Comparison of ENCODE assay signal across 8 mouse cellular contexts in the genomic region with DNA sequence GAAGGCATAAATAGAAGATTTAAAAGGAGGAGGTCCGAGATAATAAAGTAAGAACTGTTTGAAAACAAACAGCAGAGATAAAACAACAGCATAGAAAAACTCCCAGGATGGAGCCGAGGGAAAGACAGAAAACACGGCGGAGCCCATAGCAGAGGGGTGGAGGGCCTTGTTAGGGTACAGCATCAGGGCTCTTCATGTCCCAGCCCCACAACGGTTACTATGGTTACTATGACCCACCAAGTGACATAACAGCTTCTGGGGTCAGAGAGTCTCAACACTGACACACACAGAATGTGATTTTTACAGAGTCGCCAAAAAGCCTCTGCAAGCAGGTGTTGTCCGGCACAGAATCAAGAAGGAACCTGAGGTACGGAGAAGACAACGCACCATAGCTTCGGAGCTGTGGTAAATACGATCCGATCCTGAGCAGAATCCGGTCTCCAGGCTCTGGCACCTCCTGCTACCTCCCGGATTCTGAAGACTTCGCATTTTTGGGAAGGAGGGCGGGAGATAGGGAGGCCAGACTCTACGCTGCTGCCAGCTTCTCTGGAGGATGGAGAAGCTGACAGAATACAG. TPM values are rescaled to one million over a fixed set of nuclear protein-coding genes. Genes with fewer than 3 reads are reported as not detected.
DNase-seq lines count a peak whose midpoint lies in the region; ATAC-seq and TF ChIP-seq lines count a peak whose summit lies in the region.

No protein-coding gene starts in this region.

- TF ChIP-seq CTCF in layer of hippocampus, adult 2 months (conservative IDR thresholded peaks at IDR 0.05): no peak
- no peak for TF ChIP-seq CTCF in bone marrow, adult 2 months (IDR thresholded peaks at IDR 0.05; ENCODE audit: control insufficient read depth, insufficient read depth, low read length)
- TF ChIP-seq CTCF in stomach, postnatal 0 days (IDR thresholded peaks at IDR 0.05; ENCODE audit: low read depth): no peak

- no peaks in the 10 kb centered on the region for H3K4me1 ChIP-seq in bone marrow, adult 2 months (ENCODE audit: control insufficient read depth, insufficient read depth, low read length)
- no peaks in the 10 kb centered on the region for H3K4me1 ChIP-seq in embryonic facial prominence, embryonic 14.5 days (ENCODE audit: control insufficient read depth, insufficient read depth, low read length)
- H3K4me1 ChIP-seq in midbrain, embryonic 12.5 days: peaks cover 8% of the 10 kb centered on the region; the same call in 1 of the 2 replicates
- no peaks in the 10 kb centered on the region for H3K4me1 ChIP-seq in stomach, postnatal 0 days (replicated peaks; ENCODE audit: control insufficient read depth, insufficient read depth)

- H3K4me3 ChIP-seq in layer of hippocampus, adult 2 months: peak overlapping the region; percentile 47
- peak overlapping the region; percentile 33 for H3K4me3 ChIP-seq in bone marrow, adult 2 months (replicated peaks; ENCODE audit: control insufficient read depth, low read depth, low read length)
- H3K4me3 ChIP-seq in embryonic facial prominence, embryonic 14.5 days (ENCODE audit: low read depth, low read length): peak overlapping the region; percentile 42
- peak overlapping the region; percentile 41 for H3K4me3 ChIP-seq in midbrain, embryonic 12.5 days
- peak overlapping the region; percentile 39 for H3K4me3 ChIP-seq in stomach, postnatal 0 days (ENCODE audit: low read depth, low read length)

- 0 out of 2 replicates have a peak, but pooled peaks cover 3% of the 10 kb centered on the region for H3K9me3 ChIP-seq in embryonic facial prominence, embryonic 14.5 days (ENCODE audit: control insufficient read depth, low read length)
- peaks cover 4% of the 10 kb centered on the region; the same call in 1 of the 2 replicates for H3K9me3 ChIP-seq in midbrain, embryonic 12.5 days
- no peaks in the 10 kb centered on the region for H3K9me3 ChIP-seq in stomach, postnatal 0 days (ENCODE audit: control insufficient read depth, low read length)

- intact Hi-C loops in heart, postnatal 25 days (cut with DNase I): no loop called here
- intact Hi-C loops in left cerebral cortex, postnatal 25 days (cut with DNase I): no loop called here

- TF ChIP-seq POLR2A in bone marrow, adult 2 months (IDR thresholded peaks at IDR 0.05; ENCODE audit: borderline replicate concordance, control insufficient read depth, low read depth, low read length): no peak

- WGBS in bone marrow, adult 2 months: 3% methylated on average over 17 of the region's 17 CpGs
- WGBS in embryonic facial prominence, embryonic 14.5 days: 2% methylated on average over 17 of the region's 17 CpGs
- 1% methylated on average over 17 of the region's 17 CpGs for WGBS in midbrain, embryonic 12.5 days
- WGBS in stomach, postnatal 0 days: 2% methylated on average over 17 of the region's 17 CpGs

- ATAC-seq in embryonic facial prominence, embryonic 14.5 days (ENCODE audit: low read depth): peak; percentile 95
- ATAC-seq in midbrain, embryonic 12.5 days (ENCODE audit: low FRiP score, low read depth): peak; percentile 91
- peak; percentile 89 for ATAC-seq in stomach, postnatal 0 days (ENCODE audit: low FRiP score, low TSS enrichment)

- no peak for TF ChIP-seq EP300 in stomach, postnatal 0 days (optimal IDR thresholded peaks at IDR 0.05)

- no peak for DNase-seq in layer of hippocampus, adult 2 months (ENCODE audit: low spot score in 2 of 2)
- no peak for DNase-seq in layer of hippocampus, adult 9-11 months
- peak; percentile 92 for DNase-seq in embryonic facial prominence, embryonic 14.5 days (ENCODE audit: low spot score)
- DNase-seq in heart, postnatal 25 days (ENCODE audit: low spot score): peak; percentile 10
- peak; percentile 26 to 50 for DNase-seq in left cerebral cortex, postnatal 25 days (ENCODE audit: low spot score in 2 of 2)
- peak; percentile 69 for DNase-seq in stomach, postnatal 0 days (ENCODE audit: low spot score)

- no peaks in the 10 kb centered on the region for H3K36me3 ChIP-seq in embryonic facial prominence, embryonic 14.5 days (ENCODE audit: control insufficient read depth, insufficient read depth, low read length)
- H3K36me3 ChIP-seq in midbrain, embryonic 12.5 days: no peaks in the 10 kb centered on the region
- H3K36me3 ChIP-seq in stomach, postnatal 0 days (ENCODE audit: control insufficient read depth, insufficient read depth, low read length): no peaks in the 10 kb centered on the region

- no peak overlapping the region; the same call in 1 of the 2 replicates for H3K27ac ChIP-seq in layer of hippocampus, adult 2 months
- H3K27ac ChIP-seq in bone marrow, adult 2 months (ENCODE audit: control insufficient read depth, insufficient read depth, low read depth, low read length, poor library complexity): no peak overlapping the region
- H3K27ac ChIP-seq in embryonic facial prominence, embryonic 14.5 days (replicated peaks; ENCODE audit: low read depth, low read length): 0 out of 2 replicates have a peak overlapping the region, but pooled peaks have one; percentile 25
- H3K27ac ChIP-seq in midbrain, embryonic 12.5 days (replicated peaks): no peak overlapping the region
- peak overlapping the region; percentile 35; the same call in 1 of the 2 replicates for H3K27ac ChIP-seq in stomach, postnatal 0 days (replicated peaks)

- H3K27me3 ChIP-seq in embryonic facial prominence, embryonic 14.5 days (replicated peaks; ENCODE audit: control insufficient read depth, insufficient read depth, low read length): no peaks in the 10 kb centered on the region
- no peaks in the 10 kb centered on the region for H3K27me3 ChIP-seq in midbrain, embryonic 12.5 days
- H3K27me3 ChIP-seq in stomach, postnatal 0 days (ENCODE audit: control insufficient read depth, insufficient read depth, low read length): no peaks in the 10 kb centered on the region

- H3K9ac ChIP-seq in embryonic facial prominence, embryonic 14.5 days (ENCODE audit: low read depth, low read length): peak overlapping the region; percentile 52
- peak overlapping the region; percentile 16; the same call in 1 of the 2 replicates for H3K9ac ChIP-seq in midbrain, embryonic 12.5 days (replicated peaks)
- H3K9ac ChIP-seq in stomach, postnatal 0 days (ENCODE audit: low read length): peak overlapping the region; percentile 18

- H3K4me2 ChIP-seq in embryonic facial prominence, embryonic 14.5 days (ENCODE audit: low read depth, low read length): peak overlapping the region; percentile 82
- H3K4me2 ChIP-seq in midbrain, embryonic 12.5 days (replicated peaks): peak overlapping the region; percentile 66
- H3K4me2 ChIP-seq in stomach, postnatal 0 days (replicated peaks; ENCODE audit: low read depth): peak overlapping the region; percentile 64

RNA-seq across cellular contexts. Expression of a gene that starts 9.1 kb away (rescaled TPM):
- total RNA-seq in layer of hippocampus, adult 2 months (2021): 10 to 100 TPM; 28.4 to 34.9 TPM
- 42.7 and 86.0 TPM in 2 replicates for polyA plus RNA-seq in bone marrow, adult 2 months (2011; ENCODE audit: insufficient read depth, insufficient read length, low replicate concordance, missing spikeins)
- 29.8 and 31.3 TPM in 2 replicates for polyA plus RNA-seq in embryonic facial prominence, embryonic 14.5 days (2014; fragmentation: Nextera tagmentation; extraction: Ambion mirVana)
- total RNA-seq in heart, postnatal 25 days (2021): 10 to 100 TPM; 23.2 to 24.3 TPM
- 10 to 100 TPM; 28.3 to 30.0 TPM for total RNA-seq in left cerebral cortex, postnatal 25 days (2021)
- polyA plus RNA-seq in midbrain, embryonic 12.5 days (2016; fragmentation: Nextera tagmentation; extraction: Ambion mirVana): 61.7 and 69.7 TPM in 2 replicates
- 35.0 and 37.5 TPM in 2 replicates for polyA plus RNA-seq in stomach, postnatal 0 days (2015; fragmentation: Nextera tagmentation; extraction: Ambion mirVana)

RNA-seq across cellular contexts. Expression of a gene that starts 20.0 kb away (rescaled TPM):
- total RNA-seq in layer of hippocampus, adult 2 months (2021): 100 to 1,000 TPM; 120 to 122 TPM
- 48.0 and 58.4 TPM in 2 replicates for polyA plus RNA-seq in bone marrow, adult 2 months (2011; ENCODE audit: insufficient read depth, insufficient read length, low replicate concordance, missing spikeins)
- 41.5 and 45.1 TPM in 2 replicates for polyA plus RNA-seq in embryonic facial prominence, embryonic 14.5 days (2014; fragmentation: Nextera tagmentation; extraction: Ambion mirVana)
- 10 to 100 TPM; 64.3 to 70.2 TPM for total RNA-seq in heart, postnatal 25 days (2021)
- 100 to 1,000 TPM; 112 to 119 TPM for total RNA-seq in left cerebral cortex, postnatal 25 days (2021)
- polyA plus RNA-seq in midbrain, embryonic 12.5 days (2016; fragmentation: Nextera tagmentation; extraction: Ambion mirVana): 56.5 and 64.8 TPM in 2 replicates
- polyA plus RNA-seq in stomach, postnatal 0 days (2015; fragmentation: Nextera tagmentation; extraction: Ambion mirVana): 21.1 and 24.6 TPM in 2 replicates

RNA-seq across cellular contexts. Expression of a gene that starts 35.0 kb away (rescaled TPM):
- total RNA-seq in layer of hippocampus, adult 2 months (2021): 10 to 100 TPM; 48.3 to 48.4 TPM
- polyA plus RNA-seq in bone marrow, adult 2 months (2011; ENCODE audit: insufficient read depth, insufficient read length, low replicate concordance, missing spikeins): 0.50 and 0.72 TPM in 2 replicates
- polyA plus RNA-seq in embryonic facial prominence, embryonic 14.5 days (2014; fragmentation: Nextera tagmentation; extraction: Ambion mirVana): 3.2 and 3.4 TPM in 2 replicates
- total RNA-seq in heart, postnatal 25 days (2021): 1 to 10 TPM; 2.6 TPM
- total RNA-seq in left cerebral cortex, postnatal 25 days (2021): 10 to 100 TPM; 33.3 to 37.3 TPM
- 4.3 and 4.4 TPM in 2 replicates for polyA plus RNA-seq in midbrain, embryonic 12.5 days (2016; fragmentation: Nextera tagmentation; extraction: Ambion mirVana)
- 1.1 and 1.2 TPM in 2 replicates for polyA plus RNA-seq in stomach, postnatal 0 days (2015; fragmentation: Nextera tagmentation; extraction: Ambion mirVana)

Comparison
In these comparisons a context has a peak if more than half of its experiments do, and no peak if none do; other contexts are left out.
1. DNase-seq: peak in embryonic facial prominence, embryonic 14.5 days (single experiment), heart, postnatal 25 days (single experiment), left cerebral cortex, postnatal 25 days (2 of 2) and stomach, postnatal 0 days (single experiment); none in layer of hippocampus, adult 2 months (0 of 2) and layer of hippocampus, adult 9-11 months (single experiment).
2. H3K27ac ChIP-seq: peak in embryonic facial prominence, embryonic 14.5 days (single experiment) and stomach, postnatal 0 days (single experiment); none in layer of hippocampus, adult 2 months (single experiment), bone marrow, adult 2 months (single experiment) and midbrain, embryonic 12.5 days (single experiment).
3. Peak in every context shown above with its lines, with median percentiles within 50 percentile points of each other: H3K4me3 ChIP-seq, ATAC-seq, H3K4me2 ChIP-seq and H3K9ac ChIP-seq.